Mouse (Mus musculus): ENCODE measurements around the gene AU040320. TPM values are rescaled to one million over a fixed set of nuclear protein-coding genes. Genes with fewer than 3 reads are reported as not detected.
A peak's percentile ranks its signal among the peaks of the same experiment; 100 is the strongest.

AU040320 gene
- total RNA-seq, 2 experiments from 2014 or later: 15.4 to 16.8 TPM

DNA sequence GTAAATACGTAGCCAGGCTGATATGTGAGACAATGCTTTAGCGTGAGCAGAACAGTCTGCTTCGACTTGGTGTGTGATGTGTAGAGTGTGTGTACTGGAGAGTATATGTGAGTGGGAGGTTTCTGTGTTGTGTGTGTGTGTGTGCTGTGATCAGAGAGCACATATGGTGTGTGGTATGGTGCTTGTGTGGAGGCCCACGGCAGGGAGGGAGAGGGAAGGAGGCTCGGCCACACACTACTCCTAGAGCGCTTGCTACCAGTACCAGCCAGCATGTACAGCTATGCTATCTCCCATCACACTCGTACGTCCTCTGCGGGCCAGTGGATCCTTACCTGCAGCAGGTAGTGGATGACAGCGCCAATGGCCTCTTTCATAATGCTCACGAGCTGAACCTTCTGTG, 3.8 kb upstream of the AU040320 start:
- no peak for ATAC-seq (replicated peaks; ENCODE audit: poor library complexity, severe bottlenecking)

DNA sequence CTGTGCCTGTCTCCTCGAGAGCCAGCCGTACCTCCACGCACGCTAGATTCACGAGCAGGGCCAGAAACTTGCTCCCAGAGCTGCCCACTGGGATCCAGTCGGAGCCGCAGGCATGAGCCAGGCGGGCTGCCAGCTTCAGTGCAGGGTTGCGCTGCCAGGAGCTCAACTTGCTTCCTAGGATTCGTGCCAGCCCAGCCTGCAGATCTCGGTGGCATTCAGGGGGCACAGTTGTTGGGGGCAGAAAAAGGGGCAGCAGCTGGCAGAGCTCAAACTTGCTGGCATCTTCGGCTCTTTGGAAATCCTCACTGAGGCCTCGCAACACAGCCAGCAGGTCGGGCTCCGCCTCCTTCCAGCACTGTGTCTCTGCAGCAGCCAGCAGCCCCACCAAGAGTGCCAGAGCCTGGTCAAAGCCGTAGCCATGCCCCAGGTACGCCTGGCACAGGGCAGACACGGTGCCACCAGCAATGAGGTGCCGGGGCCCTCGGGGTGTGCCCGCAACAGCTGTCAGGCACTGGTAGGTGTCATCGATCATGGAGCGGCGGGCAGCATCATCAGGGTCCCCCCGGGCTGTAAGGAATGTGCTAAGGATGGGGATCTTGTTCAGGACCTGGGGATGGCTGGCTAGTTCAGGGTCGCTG, 3.2 kb upstream of the AU040320 start:
- ATAC-seq (replicated peaks; ENCODE audit: poor library complexity, severe bottlenecking): no peak

DNA sequence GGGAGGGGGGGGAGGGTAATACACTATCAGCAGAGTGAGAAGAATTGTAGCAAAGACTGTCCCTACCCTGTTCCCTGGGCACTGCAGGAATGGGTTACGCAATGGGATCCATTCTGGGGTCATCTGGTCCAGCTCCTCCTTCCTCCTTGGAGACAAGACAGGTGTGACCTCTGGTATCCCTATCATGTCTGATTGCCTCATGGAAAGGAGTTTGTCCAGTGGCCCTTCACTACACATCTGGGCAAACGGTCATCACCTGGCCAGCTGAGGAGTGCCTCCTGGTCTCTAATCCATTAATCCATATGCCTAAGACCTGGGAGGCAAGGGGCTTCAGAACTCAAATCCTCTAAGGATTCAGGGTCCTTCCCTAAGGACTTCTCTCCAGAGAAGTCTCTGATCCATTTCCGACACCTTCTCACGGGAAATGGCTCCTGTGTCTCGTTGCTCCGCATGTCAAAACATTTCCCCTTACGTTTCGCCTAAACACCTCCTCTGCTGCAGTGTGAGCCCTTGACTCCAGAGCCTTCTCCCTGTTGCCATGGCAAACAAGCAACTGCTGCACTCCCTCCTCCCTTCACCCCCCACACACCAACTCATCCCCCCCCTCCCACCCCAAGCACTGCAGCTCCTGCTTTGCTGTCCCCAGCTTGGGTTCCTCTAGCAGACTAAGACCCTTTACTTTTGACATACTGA, 2.3 kb upstream of the AU040320 start:
- ATAC-seq (replicated peaks; ENCODE audit: poor library complexity, severe bottlenecking): no peak

DNA sequence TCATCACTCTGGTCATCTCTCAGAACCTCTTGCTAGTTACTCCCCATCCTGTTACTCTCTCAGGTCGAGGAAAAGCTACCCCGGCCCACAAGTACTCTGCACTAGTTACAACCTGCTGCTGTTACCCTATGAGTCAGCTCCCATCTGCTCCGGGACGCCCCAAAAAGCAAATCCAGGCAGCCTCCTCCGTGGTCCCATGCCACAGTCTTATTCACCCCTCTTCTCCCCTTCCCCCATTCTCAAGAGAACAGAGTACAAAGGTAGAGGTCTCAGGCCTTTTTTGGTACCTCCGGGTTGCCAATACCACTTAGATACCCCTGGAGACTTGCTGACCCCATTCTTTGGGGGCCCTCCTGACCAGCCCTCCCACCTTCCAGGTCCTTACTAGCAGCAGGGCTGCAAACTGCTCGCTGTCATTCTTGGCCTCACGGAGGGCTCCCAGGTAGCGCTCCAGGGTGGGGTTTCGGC, 1.8 kb upstream of the AU040320 start:
- no peak for ATAC-seq (replicated peaks; ENCODE audit: poor library complexity, severe bottlenecking)

DNA sequence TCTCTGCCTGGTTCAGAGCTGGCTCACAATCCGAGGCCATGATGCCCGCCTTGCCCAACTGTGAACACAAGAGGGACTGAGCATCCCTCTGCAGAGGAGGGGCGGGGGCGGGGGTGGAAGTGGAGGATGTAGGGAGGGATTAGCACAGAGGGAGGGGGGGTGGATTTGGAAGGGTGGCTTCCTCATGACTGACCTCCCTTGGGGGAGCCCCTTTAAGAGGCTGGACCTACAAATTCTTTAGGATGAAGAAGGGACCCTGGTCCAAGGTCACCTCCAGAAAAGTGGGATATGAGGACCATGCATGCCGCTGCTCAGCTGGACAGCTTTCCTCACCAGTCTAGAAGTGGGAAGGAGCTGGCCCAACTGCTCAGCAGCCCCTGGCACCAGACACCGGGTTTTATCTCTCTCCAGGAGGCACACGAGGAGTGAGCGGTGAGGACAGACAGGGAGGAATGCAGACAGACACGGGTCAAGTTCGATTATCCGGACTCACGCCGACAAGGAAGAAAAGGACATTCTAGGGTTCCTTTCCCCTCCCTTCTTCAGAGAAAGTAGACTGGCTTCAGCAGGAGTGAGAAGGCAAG, 1.2 kb upstream of the AU040320 start:
- no peak for ATAC-seq (replicated peaks; ENCODE audit: poor library complexity, severe bottlenecking)

DNA sequence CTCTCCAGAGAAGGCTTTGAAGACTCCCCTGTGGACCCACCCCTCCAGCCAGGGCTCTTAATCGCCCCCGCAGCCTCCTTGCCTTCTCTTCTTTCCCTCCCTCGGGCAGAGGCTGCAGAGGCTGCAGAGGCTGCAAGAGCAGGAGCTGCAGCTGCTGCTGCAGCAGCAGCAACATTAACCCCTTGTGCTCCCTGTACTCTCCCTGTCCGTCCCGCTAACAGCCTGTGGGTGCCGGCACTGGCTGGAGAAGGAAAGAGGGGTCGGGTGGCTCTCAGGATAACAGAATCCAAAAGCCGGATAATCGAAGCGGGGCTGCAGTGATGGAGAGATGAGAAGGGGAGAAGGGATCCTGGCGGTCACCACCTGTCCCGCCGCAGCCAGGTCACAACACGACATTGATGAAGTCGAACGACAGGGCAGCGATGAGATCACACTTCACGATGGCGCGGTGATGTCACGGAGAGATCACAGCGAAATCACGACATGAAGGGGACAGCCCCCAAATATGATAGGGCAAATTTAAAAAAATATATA, 669 bp upstream of the AU040320 start:
- ATAC-seq (replicated peaks; ENCODE audit: poor library complexity, severe bottlenecking): peak; percentile 7

DNA sequence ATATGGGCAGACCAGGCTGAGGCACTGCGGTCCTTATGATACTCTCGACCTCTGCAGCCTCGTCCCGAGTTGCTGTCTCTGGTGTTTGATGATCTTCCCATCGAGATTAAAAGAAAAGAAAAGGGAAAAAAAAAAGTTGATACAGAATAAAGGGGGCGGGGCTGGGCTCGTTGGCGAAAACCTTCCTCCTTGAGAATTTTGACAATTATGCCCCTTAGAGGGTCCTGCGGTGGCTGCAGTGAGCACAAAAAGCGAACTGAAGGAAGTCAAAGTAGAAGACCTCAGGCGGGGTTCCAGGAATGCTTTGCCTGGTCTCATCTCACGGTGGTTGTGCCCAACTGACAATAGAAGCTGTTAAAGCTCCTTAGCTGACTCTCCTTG, 877 bp downstream of the AU040320 start:
- ATAC-seq (replicated peaks; ENCODE audit: poor library complexity, severe bottlenecking): no peak

DNA sequence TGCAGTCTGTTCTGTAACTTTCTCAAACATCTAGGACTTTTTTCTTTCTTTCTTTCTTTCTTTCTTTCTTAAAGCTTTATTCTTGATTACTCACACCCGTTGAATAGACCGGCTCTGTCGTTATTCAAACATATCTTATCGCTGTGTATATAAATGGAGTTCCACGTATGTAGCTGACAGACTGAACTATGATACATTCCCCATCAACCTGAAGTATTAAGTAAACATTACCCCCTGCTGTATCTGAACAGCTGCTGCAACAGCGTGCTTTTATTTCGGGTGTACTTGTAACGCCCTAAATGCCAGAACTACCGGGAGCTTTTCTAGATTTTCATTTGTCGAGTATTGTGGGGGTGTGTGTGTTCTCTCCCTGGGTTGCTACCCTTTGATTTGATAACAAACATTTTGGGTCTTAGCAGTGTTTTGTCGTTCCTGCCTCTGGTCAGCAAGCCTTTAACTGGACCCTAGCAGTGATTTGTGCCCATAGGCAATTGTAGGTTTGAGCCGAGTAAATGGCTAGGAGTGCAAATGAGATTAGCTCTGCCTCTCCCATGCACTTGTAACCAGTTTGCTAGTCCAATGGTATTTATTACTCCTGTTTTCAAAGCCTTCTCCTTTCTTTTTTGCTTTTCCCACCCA, 1.5 kb downstream of the AU040320 start:
- ATAC-seq (replicated peaks; ENCODE audit: poor library complexity, severe bottlenecking): no peak

DNA sequence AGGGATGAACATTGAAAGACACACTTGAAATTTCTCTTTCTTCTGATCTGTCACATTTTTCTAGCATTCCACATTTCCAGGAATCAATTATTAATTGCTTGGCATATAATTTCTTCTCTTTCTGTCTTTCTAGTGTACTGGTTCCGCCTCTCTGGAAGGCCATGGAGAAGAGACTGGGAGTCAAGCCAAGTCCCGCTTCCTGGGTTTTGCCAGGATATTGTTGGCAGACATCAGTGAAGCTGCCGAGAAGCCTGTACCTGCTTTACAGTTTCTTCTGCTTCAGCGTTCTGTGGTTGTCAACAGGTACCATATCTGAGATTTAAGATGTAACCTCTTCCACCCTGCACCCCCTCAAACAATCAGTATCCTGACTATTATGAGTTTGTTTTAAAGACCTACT, 3.4 kb downstream of the AU040320 start:
- ATAC-seq (replicated peaks; ENCODE audit: poor library complexity, severe bottlenecking): no peak

DNA sequence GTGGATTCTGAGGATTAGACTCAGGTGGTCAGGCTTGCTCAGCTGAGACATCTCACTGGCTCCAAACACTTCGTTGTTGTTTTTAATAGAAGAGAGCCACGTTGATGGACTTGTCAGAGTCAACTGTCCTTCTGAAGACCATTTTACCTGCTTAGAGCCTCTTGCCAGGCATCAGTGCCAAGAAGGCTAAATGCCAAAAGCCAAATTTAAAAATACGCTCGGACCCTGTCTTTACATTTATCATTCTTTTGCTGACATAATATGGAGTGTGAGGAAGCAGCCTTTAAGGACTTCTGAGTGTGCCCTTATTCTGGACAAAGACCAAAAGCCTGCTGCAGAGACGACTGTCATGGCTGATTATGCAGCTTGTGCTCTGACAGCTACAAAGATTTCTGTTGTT, 5.0 kb downstream of the AU040320 start:
- ATAC-seq (replicated peaks; ENCODE audit: poor library complexity, severe bottlenecking): no peak

DNA sequence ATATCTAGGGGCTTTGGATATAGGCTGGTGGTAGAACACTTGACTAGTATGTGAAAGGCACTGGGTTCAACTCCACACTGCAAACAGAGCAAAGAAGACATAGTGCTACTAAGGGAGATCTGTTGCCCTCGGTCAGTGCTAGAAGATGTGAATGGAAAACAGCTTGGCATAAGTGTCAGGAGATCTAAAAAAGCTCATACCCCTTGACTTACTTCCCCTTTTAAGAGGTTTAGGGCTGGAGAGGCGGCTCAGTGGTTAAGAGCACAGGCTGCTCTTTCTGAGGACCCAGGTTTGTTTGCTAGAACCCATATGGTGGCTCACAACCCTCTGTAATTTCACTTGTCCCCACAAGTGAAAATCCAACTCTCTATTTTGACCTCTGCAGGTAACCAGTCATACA, 6.1 kb downstream of the AU040320 start:
- ATAC-seq (replicated peaks; ENCODE audit: poor library complexity, severe bottlenecking): peak; percentile 46; the same call in 1 of the 2 replicates

DNA sequence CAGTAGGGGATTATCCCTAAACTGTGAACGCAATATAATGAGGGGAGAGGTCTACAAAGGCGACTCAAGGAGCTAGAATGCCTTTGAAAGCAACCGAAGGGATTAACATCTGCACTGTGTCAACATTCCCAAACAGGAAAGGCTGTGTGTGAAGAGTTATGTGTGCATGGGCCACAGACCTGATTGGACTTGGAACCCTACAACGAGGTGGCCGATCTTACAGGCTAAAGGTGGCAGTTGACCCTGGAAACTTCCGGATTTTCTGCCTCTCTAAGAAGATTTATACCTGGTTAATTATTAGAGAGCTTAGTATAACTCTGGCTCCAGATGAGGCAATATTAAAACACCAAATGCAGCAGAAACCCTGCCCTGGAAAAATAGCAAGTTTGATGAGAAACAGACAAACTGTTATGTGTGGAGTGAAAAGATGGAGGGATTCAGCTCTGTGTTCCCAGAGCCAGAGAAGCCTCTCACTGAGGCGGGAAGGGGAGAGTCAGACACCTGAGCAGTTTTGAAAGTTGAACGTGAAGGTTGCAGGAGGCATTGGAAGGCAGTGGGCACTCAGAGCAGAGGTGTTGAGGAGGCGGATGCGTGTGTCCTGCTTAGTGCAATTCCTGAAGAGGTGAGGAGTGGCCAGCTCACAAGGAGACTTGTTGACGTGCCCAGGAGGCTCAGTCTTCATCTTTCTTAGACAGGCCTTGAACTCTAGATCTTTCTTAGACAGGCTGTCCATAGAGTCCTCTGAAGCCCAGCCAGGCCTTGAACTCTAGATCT, 9.4 kb downstream of the AU040320 start:
- no peak for ATAC-seq (replicated peaks; ENCODE audit: poor library complexity, severe bottlenecking)

DNA sequence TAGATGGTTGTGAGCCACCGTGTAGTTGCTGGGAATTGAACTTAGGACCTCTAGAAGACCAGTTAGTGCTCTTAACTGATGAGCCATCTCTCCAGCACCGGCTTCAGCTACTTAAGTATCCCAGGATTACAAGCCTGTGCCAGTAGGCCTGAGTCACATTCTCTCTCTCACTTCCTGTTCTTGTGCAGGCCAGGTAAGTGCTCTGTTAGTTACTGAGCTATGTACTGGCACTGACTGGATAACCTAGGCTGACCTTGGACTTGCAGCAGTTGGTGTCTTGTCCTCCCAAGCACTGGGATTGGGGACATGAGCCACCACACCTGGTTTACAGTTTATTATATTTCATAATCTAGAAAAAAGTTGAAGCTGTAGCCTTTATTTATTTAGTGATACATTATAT, 10.1 kb downstream of the AU040320 start:
- ATAC-seq (replicated peaks; ENCODE audit: poor library complexity, severe bottlenecking): no peak

DNA sequence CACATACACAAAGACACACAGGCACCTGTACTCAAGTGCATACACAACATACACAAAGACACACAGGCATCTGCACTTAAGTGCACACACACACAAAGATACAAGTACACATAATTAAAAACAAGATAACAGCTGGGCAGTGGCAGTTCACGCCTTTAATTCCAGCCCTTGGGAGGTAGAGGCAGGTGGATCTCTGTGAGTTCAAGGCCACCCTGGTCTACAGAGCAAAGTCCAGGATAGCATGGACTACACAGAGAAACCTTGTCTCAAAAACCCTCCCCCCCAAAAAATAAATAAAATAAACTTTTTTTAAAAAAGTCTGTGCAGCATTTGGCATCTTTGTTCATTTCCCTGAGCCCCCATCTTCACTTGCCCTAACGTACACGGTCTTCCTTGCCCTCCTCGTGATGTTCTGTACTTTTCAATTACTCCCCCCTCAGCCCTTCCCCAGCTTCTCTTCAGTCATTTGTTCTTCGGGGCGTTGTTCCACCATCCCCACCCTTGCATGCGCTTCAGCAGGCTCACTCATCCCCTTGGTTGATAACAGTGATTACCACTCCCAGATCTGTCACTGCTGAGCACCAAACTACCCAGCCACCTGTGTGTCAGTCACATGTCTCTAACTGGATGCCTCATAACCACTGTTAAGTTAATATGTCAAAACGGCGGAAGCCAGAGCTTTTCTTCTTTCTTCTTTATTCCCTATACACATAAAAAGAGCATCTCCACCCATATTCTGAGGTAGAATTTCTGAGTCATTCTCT, 16.6 kb downstream of the AU040320 start:
- no peak for ATAC-seq (replicated peaks; ENCODE audit: poor library complexity, severe bottlenecking)

DNA sequence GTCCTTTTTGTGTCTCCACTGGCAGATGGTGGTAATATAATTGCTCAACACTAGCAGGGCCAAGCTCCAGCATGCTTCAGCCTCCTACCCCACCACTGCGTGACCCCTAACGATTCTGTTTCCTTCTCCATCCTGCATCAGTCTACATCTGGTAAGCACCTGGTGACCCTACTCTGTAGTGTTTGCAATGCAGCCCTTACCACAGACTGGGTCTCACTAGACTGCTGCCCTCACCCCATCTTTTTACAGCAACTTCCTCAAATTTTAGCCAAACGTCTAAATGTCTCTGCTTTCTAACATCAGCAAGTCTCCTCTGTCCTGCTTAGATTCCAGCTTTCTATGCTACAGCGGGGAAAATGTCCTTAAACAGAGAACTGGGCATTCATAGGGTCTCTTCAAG, 17.5 kb downstream of the AU040320 start:
- ATAC-seq (replicated peaks; ENCODE audit: poor library complexity, severe bottlenecking): peak; percentile 84

DNA sequence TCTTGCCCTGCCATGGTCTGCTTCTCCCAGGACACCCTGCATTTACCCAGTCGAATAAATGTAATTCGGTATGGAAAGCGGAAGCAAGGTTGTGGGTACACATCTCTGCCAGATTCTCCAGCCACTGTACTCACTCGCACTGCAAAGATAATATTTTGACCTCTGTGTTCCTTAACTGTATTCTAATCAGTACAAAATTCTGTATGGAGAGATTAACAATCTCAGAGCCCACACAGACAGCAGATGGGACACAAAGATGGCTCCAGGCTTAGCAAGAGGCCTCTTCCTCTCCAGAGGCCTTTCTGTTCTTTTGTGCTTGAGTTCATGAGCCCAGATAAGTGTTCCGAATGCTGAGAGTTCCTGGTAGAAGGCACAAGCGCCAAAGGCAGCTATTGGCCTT, 20.5 kb downstream of the AU040320 start:
- no peak for ATAC-seq (replicated peaks; ENCODE audit: poor library complexity, severe bottlenecking)

DNA sequence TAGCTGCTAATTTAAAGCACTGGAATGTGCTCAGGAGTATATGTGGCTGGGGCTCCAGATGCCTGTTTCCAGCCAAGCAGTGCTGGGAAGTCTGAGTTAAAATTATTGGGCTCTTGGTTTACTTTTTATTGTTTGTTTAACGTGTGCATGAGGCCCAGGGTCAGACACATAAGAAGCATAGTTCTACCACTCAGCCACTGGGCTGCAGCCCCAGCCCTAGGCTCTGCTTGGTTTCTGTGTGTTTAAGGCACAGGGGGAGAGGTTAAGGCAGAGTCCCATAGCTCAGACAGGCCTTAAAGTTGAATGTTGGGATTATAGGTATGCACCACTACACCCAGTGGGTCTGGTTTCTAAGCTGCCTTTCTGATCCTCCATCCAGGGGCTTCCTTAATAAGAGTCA, 21.8 kb downstream of the AU040320 start:
- no peak for ATAC-seq (replicated peaks; ENCODE audit: poor library complexity, severe bottlenecking)

DNA sequence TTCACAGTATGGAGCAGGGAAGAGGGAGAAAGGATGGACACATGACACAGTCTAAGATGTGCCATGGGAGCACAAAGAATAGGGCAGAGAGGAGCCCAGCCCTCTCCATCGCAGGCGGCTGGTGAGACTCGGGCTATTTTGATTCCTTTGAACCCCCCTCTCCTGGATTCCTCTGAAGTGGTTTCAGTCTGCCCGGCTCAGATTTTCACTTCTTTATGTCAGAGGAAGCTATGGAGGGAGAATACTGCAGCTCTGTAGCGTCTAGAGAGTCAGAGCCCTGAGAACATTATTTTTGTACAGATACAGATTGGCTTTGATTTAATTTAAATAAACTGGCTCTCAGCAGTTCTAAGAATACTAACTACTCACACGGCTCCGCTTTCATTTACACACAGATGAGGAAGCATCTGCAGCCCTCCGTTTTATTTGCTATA, 25.8 kb downstream of the AU040320 start:
- no peak for ATAC-seq (replicated peaks; ENCODE audit: poor library complexity, severe bottlenecking)

Data from granulocyte monocyte progenitor cell, adult 5-6 weeks (primary cell).